Mouse (Mus musculus): Measurements from ENCODE around the gene Spef1. TPM values are rescaled to one million over a fixed set of nuclear protein-coding genes. Genes with fewer than 3 reads are reported as not detected.
"Not testable (repeated sequence)": the region's sequence is repeated elsewhere in the genome, so short reads cannot be mapped to it uniquely, and the experiment has no call there.

Spef1 gene
- polyA plus RNA-seq (2014; fragmentation: Nextera tagmentation; extraction: Ambion mirVana) = 10.1 and 11.8 TPM in 2 replicates

GRCm38 (mm10) chr2:131186771-131187601, at the start of gene Spef1, which contains the start of gene Cdc25b:
TSS of gene Spef1 (minus strand) at chr2:131187282.
TSS of gene Cdc25b (plus strand) at chr2:131186949.
- H3K27me3 ChIP-seq (replicated peaks; ENCODE audit: control insufficient read depth, insufficient read depth, low read length) = no peaks in the 10 kb centered on the region
- H3K27ac ChIP-seq (ENCODE audit: low read depth, low read length) = peak within 1 kb of the TSS; percentile 67
- H3K36me3 ChIP-seq (ENCODE audit: control insufficient read depth, insufficient read depth, low read length) = peaks cover 7% of the 10 kb centered on the region; the same call in 1 of the 2 replicates
- no peaks in the 10 kb centered on the region for H3K9me3 ChIP-seq (replicated peaks; ENCODE audit: control insufficient read depth, low read length)
- H3K9ac ChIP-seq (ENCODE audit: low read length) = peak within 1 kb of the TSS; percentile 78
- H3K4me3 ChIP-seq (ENCODE audit: low read depth, low read length) = peak within 1 kb of the TSS; percentile 60
- H3K4me2 ChIP-seq (ENCODE audit: low read length) = peak within 1 kb of the TSS; percentile 82
- under 1% methylated on average over 43 of the region's 43 CpGs for WGBS
- DNase-seq (ENCODE audit: low spot score) (peak; percentile 88), ATAC-seq (peak; percentile 87)
- H3K4me1 ChIP-seq (ENCODE audit: control insufficient read depth, insufficient read depth, low read length) = peaks cover 26% of the 10 kb centered on the region

GRCm38 (mm10) chr2:131234970-131235635, 48.0 kb upstream of the Spef1 start:
- H3K27ac ChIP-seq (ENCODE audit: low read depth, low read length) = no peak overlapping the region
- no peak for ATAC-seq
- no peak for DNase-seq (ENCODE audit: low spot score)
- H3K36me3 ChIP-seq (ENCODE audit: control insufficient read depth, insufficient read depth, low read length) = no peaks in the 10 kb centered on the region
- no peaks in the 10 kb centered on the region for H3K27me3 ChIP-seq (replicated peaks; ENCODE audit: control insufficient read depth, insufficient read depth, low read length)
- peak overlapping the region; percentile 63; the same call in 1 of the 2 replicates for H3K9ac ChIP-seq (ENCODE audit: low read length)
- WGBS = 83% methylated on average over 7 of the region's 7 CpGs
- H3K4me3 ChIP-seq (ENCODE audit: low read depth, low read length) = 0 out of 2 replicates have a peak overlapping the region, but pooled peaks have one; percentile 45
- peak overlapping the region; percentile 86 for H3K4me2 ChIP-seq (ENCODE audit: low read length)
- no peaks in the 10 kb centered on the region for H3K9me3 ChIP-seq (replicated peaks; ENCODE audit: control insufficient read depth, low read length)
- peaks cover 7% of the 10 kb centered on the region; the same call in 1 of the 2 replicates for H3K4me1 ChIP-seq (ENCODE audit: control insufficient read depth, insufficient read depth, low read length)

GRCm38 (mm10) chr2:131234127-131234650, 47.1 kb upstream of the Spef1 start:
- Histone ChIP-seq H3K27me3 (replicated peaks; ENCODE audit: control insufficient read depth, insufficient read depth, low read length) (no peaks in the 10 kb centered on the region), H3K4me3 (ENCODE audit: low read depth, low read length) (peak overlapping the region; percentile 45), H3K36me3 (ENCODE audit: control insufficient read depth, insufficient read depth, low read length) (no peaks in the 10 kb centered on the region), H3K4me2 (ENCODE audit: low read length) (peak overlapping the region; percentile 86), H3K4me1 (ENCODE audit: control insufficient read depth, insufficient read depth, low read length) (peaks cover 7% of the 10 kb centered on the region; the same call in 1 of the 2 replicates), H3K9me3 (replicated peaks; ENCODE audit: control insufficient read depth, low read length) (no peaks in the 10 kb centered on the region), H3K9ac (ENCODE audit: low read length) (peak overlapping the region; percentile 63), H3K27ac (ENCODE audit: low read depth, low read length) (no peak overlapping the region)
- peak; percentile 24 for ATAC-seq
- no peak for DNase-seq (ENCODE audit: low spot score)
- WGBS = 14% methylated on average over 28 of the region's 28 CpGs

- Histone ChIP-seq H3K4me3 (ENCODE audit: low read depth, low read length) (peak within 1 kb of the TSS; percentile 45), H3K9me3 (replicated peaks; ENCODE audit: control insufficient read depth, low read length) (no peaks in the 10 kb centered on the region), H3K4me2 (ENCODE audit: low read length) (peak within 1 kb of the TSS; percentile 86), H3K27ac (ENCODE audit: low read depth, low read length) (no peak within 1 kb of the TSS), H3K36me3 (ENCODE audit: control insufficient read depth, insufficient read depth, low read length) (no peaks in the 10 kb centered on the region), H3K9ac (ENCODE audit: low read length) (peak within 1 kb of the TSS; percentile 63), H3K4me1 (ENCODE audit: control insufficient read depth, insufficient read depth, low read length) (peaks cover 7% of the 10 kb centered on the region; the same call in 1 of the 2 replicates), H3K27me3 (replicated peaks; ENCODE audit: control insufficient read depth, insufficient read depth, low read length) (no peaks in the 10 kb centered on the region)
- peak; percentile 97 for DNase-seq (ENCODE audit: low spot score)
- ATAC-seq = peak; percentile 100
- WGBS = 8% methylated on average over 29 of the region's 29 CpGs
These were observed 46.4 kb upstream of the Spef1 start, which contains the start of gene Mavs for GRCm38 (mm10) chr2:131233307-131234126. TSS of gene Mavs (plus strand) at chr2:131234063.

GRCm38 (mm10) chr2:131232558-131232957, 45.5 kb upstream of the Spef1 start:
- no peak overlapping the region for H3K4me2 ChIP-seq (ENCODE audit: low read length)
- 86% methylated on average over 2 of the region's 2 CpGs for WGBS
- H3K9me3 ChIP-seq (replicated peaks; ENCODE audit: control insufficient read depth, low read length) = no peaks in the 10 kb centered on the region
- ATAC-seq = no peak
- no peak overlapping the region for H3K9ac ChIP-seq (ENCODE audit: low read length)
- no peaks in the 10 kb centered on the region for H3K27me3 ChIP-seq (replicated peaks; ENCODE audit: control insufficient read depth, insufficient read depth, low read length)
- no peak for DNase-seq (ENCODE audit: low spot score)
- no peak overlapping the region for H3K27ac ChIP-seq (ENCODE audit: low read depth, low read length)
- H3K4me1 ChIP-seq (ENCODE audit: control insufficient read depth, insufficient read depth, low read length) = peaks cover 7% of the 10 kb centered on the region; the same call in 1 of the 2 replicates
- no peaks in the 10 kb centered on the region for H3K36me3 ChIP-seq (ENCODE audit: control insufficient read depth, insufficient read depth, low read length)
- no peak overlapping the region for H3K4me3 ChIP-seq (ENCODE audit: low read depth, low read length)

GRCm38 (mm10) chr2:131227243-131227642, 40.2 kb upstream of the Spef1 start:
- WGBS = 90% methylated on average over 3 of the region's 3 CpGs
- Histone ChIP-seq H3K36me3 (ENCODE audit: control insufficient read depth, insufficient read depth, low read length) (no peaks in the 10 kb centered on the region), H3K9ac (ENCODE audit: low read length) (no peak overlapping the region), H3K4me1 (ENCODE audit: control insufficient read depth, insufficient read depth, low read length) (no peaks in the 10 kb centered on the region), H3K4me3 (ENCODE audit: low read depth, low read length) (no peak overlapping the region), H3K27me3 (replicated peaks; ENCODE audit: control insufficient read depth, insufficient read depth, low read length) (no peaks in the 10 kb centered on the region), H3K27ac (ENCODE audit: low read depth, low read length) (no peak overlapping the region), H3K9me3 (replicated peaks; ENCODE audit: control insufficient read depth, low read length) (no peaks in the 10 kb centered on the region), H3K4me2 (ENCODE audit: low read length) (no peak overlapping the region)
- DNase-seq (ENCODE audit: low spot score) (no peak), ATAC-seq (no peak)

- not testable (repeated sequence) for H3K9ac ChIP-seq (ENCODE audit: low read length); H3K9me3 ChIP-seq (replicated peaks; ENCODE audit: control insufficient read depth, low read length); H3K27me3 ChIP-seq (replicated peaks; ENCODE audit: control insufficient read depth, insufficient read depth, low read length); H3K4me1 ChIP-seq (ENCODE audit: control insufficient read depth, insufficient read depth, low read length); H3K4me2 ChIP-seq (ENCODE audit: low read length); H3K4me3 ChIP-seq (ENCODE audit: low read depth, low read length); H3K27ac ChIP-seq (ENCODE audit: low read depth, low read length); ATAC-seq; H3K36me3 ChIP-seq (ENCODE audit: control insufficient read depth, insufficient read depth, low read length); DNase-seq (ENCODE audit: low spot score)
- 80% methylated on average over 2 of the region's 2 CpGs for WGBS
These were observed 39.6 kb upstream of the Spef1 start for GRCm38 (mm10) chr2:131226669-131227068.

GRCm38 (mm10) chr2:131225178-131225577, 38.1 kb upstream of the Spef1 start:
- 77% methylated on average over 6 of the region's 6 CpGs for WGBS
- H3K27ac ChIP-seq (ENCODE audit: low read depth, low read length) = no peak overlapping the region
- no peak overlapping the region for H3K4me2 ChIP-seq (ENCODE audit: low read length)
- H3K4me3 ChIP-seq (ENCODE audit: low read depth, low read length) = no peak overlapping the region
- no peak overlapping the region for H3K9ac ChIP-seq (ENCODE audit: low read length)
- H3K4me1 ChIP-seq (ENCODE audit: control insufficient read depth, insufficient read depth, low read length) = no peaks in the 10 kb centered on the region
- DNase-seq (ENCODE audit: low spot score) (no peak), ATAC-seq (no peak)
- no peaks in the 10 kb centered on the region for H3K9me3 ChIP-seq (replicated peaks; ENCODE audit: control insufficient read depth, low read length)
- H3K27me3 ChIP-seq (replicated peaks; ENCODE audit: control insufficient read depth, insufficient read depth, low read length) = no peaks in the 10 kb centered on the region
- no peaks in the 10 kb centered on the region for H3K36me3 ChIP-seq (ENCODE audit: control insufficient read depth, insufficient read depth, low read length)
